Mouse (Mus musculus) erythroblast, embryonic 14.5 days (primary cell): ENCODE results near the gene Zdhhc7.

Experiments used
- GATA1 ChIP-seq: IDR thresholded peaks from 2 replicates; pipeline ENCODE4 v1.6.1; 2012; ENCODE audit warnings: low read length, inconsistent platforms, mixed read lengths
- TAL1 ChIP-seq: IDR thresholded peaks from 3 replicates; pipeline ENCODE4 v1.6.1; 2012; ENCODE audit warnings: low read length, inconsistent platforms, mixed read lengths

DNA sequence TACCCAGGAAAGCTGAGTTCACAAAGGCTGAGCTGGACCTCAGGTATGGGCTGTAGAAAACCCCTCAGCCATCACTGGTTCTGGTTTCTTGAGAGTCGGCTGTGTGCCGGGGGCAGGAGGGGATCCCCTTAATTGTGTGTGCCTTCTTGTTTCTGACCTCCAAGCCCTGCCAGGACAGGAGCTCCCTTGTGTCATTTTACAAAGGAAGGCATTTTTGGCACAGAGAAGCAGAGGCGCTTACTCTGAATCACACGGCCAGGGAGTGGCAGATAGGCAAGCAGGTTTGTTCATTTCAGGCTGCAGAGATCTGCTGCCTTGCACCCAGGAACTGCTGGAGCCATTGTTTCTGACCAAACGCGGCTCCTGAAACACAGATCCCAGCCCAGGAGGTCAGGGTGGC lies 25.9 kb downstream of the Zdhhc7 start:
- TF ChIP-seq GATA1: no peak
- no peak for TF ChIP-seq TAL1
